Mouse (Mus musculus) heart, postnatal 0 days (tissue): ENCODE measurements around the gene Dthd1.

Experiments used
- CTCF ChIP-seq: IDR thresholded peaks from 2 replicates; pipeline ENCODE4 v1.5.1; 2016; ENCODE audit warnings: antibody characterized with exemption, control low read depth, low read depth
- EP300 ChIP-seq: IDR thresholded peaks from 2 replicates; pipeline ENCODE4 v1.6.1; 2016; ENCODE audit warnings: antibody characterized with exemption, low read depth

GRCm38 (mm10) chr5:62764161-62764560 lies 49.5 kb upstream of the Dthd1 start:
- TF ChIP-seq CTCF (no peak), EP300 (no peak)
